Mouse (Mus musculus): ENCODE measurements at regions not wholly inside any gene's neighbourhood (a gene's known extent, or its start where the extent isn't known, plus 50 kb on each side); places are given as distances from the start of the nearest gene placed in this dataset.

GRCm38 (mm10) chr10:111666963-111667362, 160.9 kb downstream of the Phlda1 start:
- 88% methylated on average over 13 of the region's 13 CpGs for WGBS
- H3K9ac ChIP-seq (ENCODE audit: low read depth, low read length) = no peak overlapping the region
- H3K4me1 ChIP-seq (replicated peaks; ENCODE audit: control insufficient read depth, insufficient read depth, low read length) = no peaks in the 10 kb centered on the region
- no peak overlapping the region for H3K27ac ChIP-seq (ENCODE audit: low read depth, low read length)
- no peaks in the 10 kb centered on the region for H3K9me3 ChIP-seq (ENCODE audit: control insufficient read depth)
- no peak overlapping the region for H3K4me2 ChIP-seq (replicated peaks; ENCODE audit: low read depth)
- TF ChIP-seq CTCF (IDR thresholded peaks at IDR 0.05; ENCODE audit: low read depth) = no peak
- no peak for ATAC-seq
- H3K36me3 ChIP-seq (ENCODE audit: control insufficient read depth, insufficient read depth) = no peaks in the 10 kb centered on the region
- no peaks in the 10 kb centered on the region for H3K27me3 ChIP-seq (replicated peaks; ENCODE audit: control insufficient read depth, insufficient read depth, low read length)
- H3K4me3 ChIP-seq (ENCODE audit: low read depth, low read length) = no peak overlapping the region

GRCm38 (mm10) chr10:111668639-111669038, 162.6 kb downstream of the Phlda1 start:
- Histone ChIP-seq H3K4me2 (replicated peaks; ENCODE audit: low read depth) (no peak overlapping the region), H3K4me3 (ENCODE audit: low read depth, low read length) (no peak overlapping the region), H3K4me1 (replicated peaks; ENCODE audit: control insufficient read depth, insufficient read depth, low read length) (no peaks in the 10 kb centered on the region), H3K27me3 (replicated peaks; ENCODE audit: control insufficient read depth, insufficient read depth, low read length) (no peaks in the 10 kb centered on the region), H3K36me3 (ENCODE audit: control insufficient read depth, insufficient read depth) (no peaks in the 10 kb centered on the region), H3K27ac (ENCODE audit: low read depth, low read length) (no peak overlapping the region), H3K9me3 (ENCODE audit: control insufficient read depth) (no peaks in the 10 kb centered on the region), H3K9ac (ENCODE audit: low read depth, low read length) (no peak overlapping the region)
- TF ChIP-seq CTCF (IDR thresholded peaks at IDR 0.05; ENCODE audit: low read depth) = no peak
- ATAC-seq = no peak
- 75% methylated on average over 1 of the region's 1 CpGs for WGBS

- no peak for ATAC-seq
- no peak for TF ChIP-seq CTCF (IDR thresholded peaks at IDR 0.05; ENCODE audit: low read depth)
- no peak overlapping the region for H3K27ac ChIP-seq (ENCODE audit: low read depth, low read length)
Measured at GRCm38 (mm10) chr10:111669658-111670057, 163.6 kb downstream of the Phlda1 start.

GRCm38 (mm10) chr10:111670666-111671065, 164.6 kb downstream of the Phlda1 start:
- Histone ChIP-seq H3K27ac (ENCODE audit: low read depth, low read length) (no peak overlapping the region), H3K9me3 (ENCODE audit: control insufficient read depth) (no peaks in the 10 kb centered on the region), H3K4me3 (ENCODE audit: low read depth, low read length) (no peak overlapping the region), H3K27me3 (replicated peaks; ENCODE audit: control insufficient read depth, insufficient read depth, low read length) (no peaks in the 10 kb centered on the region), H3K9ac (ENCODE audit: low read depth, low read length) (no peak overlapping the region), H3K4me1 (replicated peaks; ENCODE audit: control insufficient read depth, insufficient read depth, low read length) (no peaks in the 10 kb centered on the region), H3K4me2 (replicated peaks; ENCODE audit: low read depth) (no peak overlapping the region), H3K36me3 (ENCODE audit: control insufficient read depth, insufficient read depth) (no peaks in the 10 kb centered on the region)
- WGBS = 84% methylated on average over 14 of the region's 14 CpGs
- TF ChIP-seq CTCF (IDR thresholded peaks at IDR 0.05; ENCODE audit: low read depth) = no peak
- ATAC-seq = no peak

More at GRCm38 (mm10) chr10:111669658-111670057, 163.6 kb downstream of the Phlda1 start:
- Histone ChIP-seq H3K9ac (ENCODE audit: low read depth, low read length) (no peak overlapping the region), H3K4me3 (ENCODE audit: low read depth, low read length) (no peak overlapping the region), H3K4me1 (replicated peaks; ENCODE audit: control insufficient read depth, insufficient read depth, low read length) (no peaks in the 10 kb centered on the region), H3K36me3 (ENCODE audit: control insufficient read depth, insufficient read depth) (no peaks in the 10 kb centered on the region), H3K9me3 (ENCODE audit: control insufficient read depth) (no peaks in the 10 kb centered on the region), H3K4me2 (replicated peaks; ENCODE audit: low read depth) (no peak overlapping the region), H3K27me3 (replicated peaks; ENCODE audit: control insufficient read depth, insufficient read depth, low read length) (no peaks in the 10 kb centered on the region)
- 73% methylated on average over 6 of the region's 6 CpGs for WGBS

GRCm38 (mm10) chr10:111672454-111673316, 166.6 kb downstream of the Phlda1 start:
- Histone ChIP-seq H3K9me3 (ENCODE audit: control insufficient read depth) (no peaks in the 10 kb centered on the region), H3K4me3 (ENCODE audit: low read depth, low read length) (no peak overlapping the region), H3K9ac (ENCODE audit: low read depth, low read length) (no peak overlapping the region), H3K36me3 (ENCODE audit: control insufficient read depth, insufficient read depth) (no peaks in the 10 kb centered on the region), H3K27ac (ENCODE audit: low read depth, low read length) (no peak overlapping the region), H3K4me1 (replicated peaks; ENCODE audit: control insufficient read depth, insufficient read depth, low read length) (peaks cover 6% of the 10 kb centered on the region; the same call in 1 of the 2 replicates), H3K27me3 (replicated peaks; ENCODE audit: control insufficient read depth, insufficient read depth, low read length) (no peaks in the 10 kb centered on the region), H3K4me2 (replicated peaks; ENCODE audit: low read depth) (peak overlapping the region; percentile 28; the same call in 1 of the 2 replicates)
- peak; percentile 84 for ATAC-seq
- TF ChIP-seq CTCF (IDR thresholded peaks at IDR 0.05; ENCODE audit: low read depth) = no peak
- WGBS = 18% methylated on average over 12 of the region's 12 CpGs

GRCm38 (mm10) chr10:111673317-111673610, 167.2 kb downstream of the Phlda1 start:
- ATAC-seq = no peak
- H3K4me2 ChIP-seq (replicated peaks; ENCODE audit: low read depth) = no peak overlapping the region

More at GRCm38 (mm10) chr10:111673317-111673610, 167.2 kb downstream of the Phlda1 start:
- no peaks in the 10 kb centered on the region for H3K36me3 ChIP-seq (ENCODE audit: control insufficient read depth, insufficient read depth)
- no peak overlapping the region for H3K9ac ChIP-seq (ENCODE audit: low read depth, low read length)
- H3K9me3 ChIP-seq (ENCODE audit: control insufficient read depth) = no peaks in the 10 kb centered on the region
- no peak for TF ChIP-seq CTCF (IDR thresholded peaks at IDR 0.05; ENCODE audit: low read depth)
- H3K27ac ChIP-seq (ENCODE audit: low read depth, low read length) = no peak overlapping the region
- H3K4me1 ChIP-seq (replicated peaks; ENCODE audit: control insufficient read depth, insufficient read depth, low read length) = peaks cover 6% of the 10 kb centered on the region; the same call in 1 of the 2 replicates
- H3K27me3 ChIP-seq (replicated peaks; ENCODE audit: control insufficient read depth, insufficient read depth, low read length) = no peaks in the 10 kb centered on the region
- H3K4me3 ChIP-seq (ENCODE audit: low read depth, low read length) = no peak overlapping the region
